Mouse (Mus musculus) G1E (cell line): ENCODE measurements at regions not wholly inside any gene's neighbourhood (a gene's known extent, or its start where the extent isn't known, plus 50 kb on each side); places are given as distances from the start of the nearest gene placed in this dataset.

Source experiments
- CTCF ChIP-seq: IDR thresholded peaks from 2 replicates; pipeline ENCODE4 v1.5.1; 2012; ENCODE audit warnings: low read depth, low read length, inconsistent platforms, mixed read lengths
- GATA1 ChIP-seq: IDR thresholded peaks from 2 replicates; pipeline ENCODE4 v1.6.1; 2012; ENCODE audit warnings: borderline replicate concordance, low read length, inconsistent platforms, mixed read lengths

- no peak for TF ChIP-seq GATA1
- no peak for TF ChIP-seq CTCF
Observed at GRCm38 (mm10) chr1:31636575-31637356, 414.1 kb downstream of the Pih1d3 start.
